Mouse (Mus musculus): ENCODE results near the gene Adamts4.
A peak's percentile ranks its signal among the peaks of the same experiment; 100 is the strongest.

DNA sequence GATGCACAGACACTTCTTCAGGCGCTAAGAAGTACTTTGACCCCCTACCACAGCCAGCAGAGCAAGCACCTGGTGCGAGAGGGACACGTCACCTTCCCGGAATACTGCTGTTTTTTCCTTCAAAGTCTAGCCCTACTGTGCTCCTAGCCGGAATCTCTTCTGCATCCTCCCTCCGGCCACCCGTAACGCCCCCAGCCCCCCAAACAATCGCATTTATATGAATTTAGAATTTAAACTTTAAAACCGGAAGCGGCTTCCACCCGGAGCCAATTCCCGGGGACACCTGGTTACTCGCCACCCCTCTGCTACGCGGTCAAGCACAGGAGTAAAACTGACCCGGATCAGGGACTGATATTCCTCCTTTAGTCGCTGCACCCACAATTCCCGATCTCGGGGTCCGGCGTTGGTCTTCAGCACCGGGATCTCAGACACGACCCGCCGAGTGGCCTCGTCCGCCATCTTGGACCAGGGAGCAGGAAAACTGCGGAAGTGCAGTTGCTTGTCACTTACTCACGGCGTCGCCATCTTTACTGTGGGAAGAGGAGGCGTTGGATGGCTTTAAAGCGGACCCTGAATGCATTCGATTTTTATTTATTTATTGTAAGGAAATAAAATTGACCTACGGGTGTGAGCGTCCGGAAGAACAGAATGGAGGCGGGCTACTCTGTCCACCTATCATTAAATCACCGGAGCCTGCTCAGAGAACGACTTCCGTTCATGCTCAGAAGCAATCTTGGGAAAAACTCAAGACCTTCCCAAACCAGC is 44.3 kb downstream of the Adamts4 start, which contains the start of gene Ufc1:
- no peak for TF ChIP-seq CTCF (IDR thresholded peaks at IDR 0.05; ENCODE audit: control insufficient read depth, insufficient read depth, insufficient read length)
- TF ChIP-seq MAX (IDR thresholded peaks at IDR 0.05): no peak
- peak; percentile 11 for TF ChIP-seq MYOD1 (IDR thresholded peaks at IDR 0.05; ENCODE audit: control insufficient read depth, insufficient read length, low read depth)

All from C2C12 (cell line).